Mouse (Mus musculus) hematopoietic stem cell, adult 5-6 weeks (primary cell): ENCODE measurements around the gene Ppp1r18. TPM values are rescaled to one million over a fixed set of nuclear protein-coding genes. Genes with fewer than 3 reads are reported as not detected.
"Not testable (repeated sequence)": the region's sequence is repeated elsewhere in the genome, so short reads cannot be mapped to it uniquely, and the experiment has no call there.

Experiments used
- ATAC-seq, 2 experiments: fragments of 125-278 bp in 1 of 2; replicated peaks in 1 of 2; 2 replicates each; pipeline ENCODE4 v1.8.0; 2016 to 2017; ENCODE audit warnings: inconsistent platforms in 2 of 2, mild to moderate bottlenecking in 2 of 2, moderate number of reproducible peaks in 2 of 2, low read depth in 1 of 2, moderate TSS enrichment in 1 of 2; ENCODE audit not compliant: low FRiP score in 2 of 2, poor library complexity in 2 of 2, severe bottlenecking in 2 of 2, insufficient read depth in 1 of 2, low TSS enrichment in 1 of 2
- total RNA-seq: library from RNA; stranded (forward); fragments of 172-1452, 232-1000 nt; gene quantifications from 2 replicates; pipeline ENCODE4 v1.2.3, GENCODE M21; 2017

The Ppp1r18 gene
- total RNA-seq, 1 experiment from 2014 or later, result 35.9 TPM

DNA sequence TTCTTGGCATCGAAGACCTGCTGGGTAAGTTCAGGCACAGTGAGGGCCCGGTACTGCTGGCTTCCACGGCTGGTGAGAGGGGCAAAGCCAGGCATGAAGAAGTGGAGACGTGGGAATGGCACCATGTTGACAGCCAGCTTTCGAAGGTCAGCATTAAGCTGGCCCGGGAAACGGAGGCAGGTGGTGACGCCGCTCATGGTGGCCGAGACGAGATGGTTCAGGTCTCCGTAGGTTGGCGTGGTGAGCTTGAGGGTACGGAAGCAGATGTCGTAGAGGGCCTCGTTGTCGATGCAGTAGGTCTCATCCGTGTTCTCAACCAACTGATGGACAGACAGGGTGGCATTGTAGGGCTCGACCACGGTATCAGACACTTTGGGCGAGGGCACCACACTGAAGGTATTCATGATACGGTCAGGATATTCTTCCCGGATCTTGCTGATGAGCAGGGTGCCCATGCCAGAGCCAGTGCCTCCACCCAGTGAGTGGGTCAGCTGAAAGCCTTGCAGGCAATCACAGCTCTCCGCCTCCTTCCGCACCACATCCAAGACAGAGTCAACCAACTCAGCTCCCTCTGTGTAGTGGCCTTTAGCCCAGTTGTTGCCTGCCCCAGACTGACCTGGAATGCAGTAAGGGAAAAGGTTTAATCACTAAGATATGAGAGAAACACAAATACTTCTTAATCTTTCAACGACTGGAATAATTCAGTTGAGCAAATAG lies 29.8 kb upstream of the Ppp1r18 start:
- ATAC-seq, result no peak

GRCm38 (mm10) chr17:35836178-35836965 lies 29.0 kb upstream of the Ppp1r18 start:
- ATAC-seq, result peak in 1 of 2 experiments; percentile 18; a peak in 1 of 4 replicates

GRCm38 (mm10) chr17:35836991-35837422 lies 28.4 kb upstream of the Ppp1r18 start:
- ATAC-seq, result 0 out of 4 replicates have a peak, but pooled peaks of 1 of the 2 experiments have one; percentile 10

DNA sequence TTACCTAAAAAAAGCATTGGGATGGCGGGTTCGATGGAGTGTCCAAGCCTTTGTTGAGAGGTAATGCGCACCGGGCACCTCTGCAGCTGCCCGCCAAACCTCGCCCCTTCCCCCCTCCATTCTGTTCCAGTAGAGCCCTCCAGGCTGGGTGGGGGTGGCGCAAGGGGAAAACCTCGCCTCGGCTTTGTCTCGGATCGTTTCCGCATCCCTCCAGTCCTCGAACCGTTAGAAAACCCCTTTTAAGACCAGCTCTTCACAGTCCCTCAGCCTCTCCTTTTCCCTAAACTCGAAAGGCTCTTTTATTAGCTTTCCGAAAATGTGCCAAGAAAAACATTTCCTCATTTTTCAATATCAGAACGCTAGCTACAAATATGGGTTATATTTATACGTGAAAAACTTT lies 27.9 kb upstream of the Ppp1r18 start:
- ATAC-seq, result no peak

DNA sequence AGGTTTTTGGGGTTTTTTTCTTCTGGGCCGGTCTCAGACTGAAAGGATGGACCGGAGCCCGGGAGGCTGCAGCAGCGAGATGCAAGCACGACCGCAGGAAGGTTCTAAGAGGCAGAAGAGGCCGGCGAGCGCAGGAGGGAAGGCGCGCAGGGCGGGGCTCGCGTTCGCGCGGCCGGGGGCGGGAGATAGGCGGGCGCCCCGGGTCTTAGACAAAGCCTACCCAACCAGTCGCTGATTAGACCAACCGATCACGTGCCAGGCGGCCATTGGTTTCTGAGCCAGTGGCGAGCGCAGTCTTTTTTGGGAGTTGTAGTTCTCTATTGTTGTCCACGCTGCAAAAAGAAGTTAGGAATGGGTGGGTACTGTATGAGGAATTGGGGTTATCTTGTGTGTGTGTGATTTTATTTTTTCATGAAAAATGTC lies 27.3 kb upstream of the Ppp1r18 start, which contains the start of gene Tubb5:
Gene Tubb5 (minus strand): TSS at position 185 of the 423 bp plus-strand sequence.
- ATAC-seq, result peak; percentile 24 to 55

DNA sequence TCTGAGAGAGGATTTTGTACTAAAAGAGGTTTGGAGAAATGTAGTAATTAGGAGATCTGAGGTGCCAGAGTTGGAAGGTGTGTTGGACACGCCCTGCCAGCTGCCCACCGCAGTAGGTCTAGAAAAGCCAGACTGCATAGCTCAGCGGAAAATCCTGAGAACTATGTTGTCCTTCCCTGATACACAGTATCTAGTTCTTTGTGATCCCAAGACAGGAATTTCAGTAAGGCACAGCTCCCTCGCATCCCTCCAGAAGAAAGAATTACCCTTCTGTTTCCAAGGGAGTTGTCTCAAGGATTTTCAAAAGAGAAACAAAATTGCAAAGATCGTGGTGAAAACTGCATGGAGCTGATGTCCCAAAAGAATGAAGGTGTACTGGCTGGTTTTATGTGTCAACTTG lies 26.8 kb upstream of the Ppp1r18 start:
- ATAC-seq, result no peak

DNA sequence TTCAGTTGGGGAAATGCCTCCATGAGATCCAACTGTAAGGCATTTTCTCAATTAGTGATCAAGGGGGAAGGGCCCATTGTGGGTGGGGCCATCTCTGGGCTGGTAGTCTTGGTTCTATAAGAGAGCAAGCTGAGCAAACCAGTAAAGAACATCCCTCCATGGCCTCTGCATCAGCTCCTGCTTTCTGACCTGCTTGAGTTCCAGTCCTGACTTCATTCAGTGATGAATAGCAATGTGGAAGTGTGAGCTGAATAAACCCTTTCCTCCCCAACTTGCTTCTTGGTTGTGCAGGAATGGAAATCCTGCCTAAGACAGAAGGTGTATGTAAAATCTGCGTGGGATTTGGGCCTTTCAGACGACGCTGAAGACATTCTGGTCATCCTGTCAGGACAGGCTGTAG lies 26.4 kb upstream of the Ppp1r18 start:
- not testable (repeated sequence) for ATAC-seq

DNA sequence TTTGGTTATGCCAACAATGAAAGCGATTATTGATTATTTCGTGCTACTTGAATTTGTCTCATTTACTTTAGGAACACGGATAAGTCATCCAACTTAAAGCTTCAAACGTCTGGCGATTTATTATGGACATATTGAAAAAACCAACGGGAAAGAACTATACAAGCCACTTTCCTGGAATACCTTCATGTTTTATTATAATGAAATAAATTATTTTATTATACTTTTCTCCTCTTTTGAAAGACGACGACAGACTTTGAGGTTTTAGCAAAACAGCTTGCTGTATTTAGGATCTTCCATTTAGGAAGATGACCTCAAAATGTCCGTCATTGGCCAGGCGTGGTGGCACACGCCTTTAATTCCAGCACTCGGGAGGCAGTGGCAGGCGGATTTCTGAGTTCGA lies 24.8 kb upstream of the Ppp1r18 start:
- ATAC-seq, result no peak

- peak; percentile 87 to 88 for ATAC-seq
Measured at GRCm38 (mm10) chr17:35841076-35841950, 24.1 kb upstream of the Ppp1r18 start, which contains the start of gene Mdc1. Mdc1 (plus strand) TSS chr17:35841515.

DNA sequence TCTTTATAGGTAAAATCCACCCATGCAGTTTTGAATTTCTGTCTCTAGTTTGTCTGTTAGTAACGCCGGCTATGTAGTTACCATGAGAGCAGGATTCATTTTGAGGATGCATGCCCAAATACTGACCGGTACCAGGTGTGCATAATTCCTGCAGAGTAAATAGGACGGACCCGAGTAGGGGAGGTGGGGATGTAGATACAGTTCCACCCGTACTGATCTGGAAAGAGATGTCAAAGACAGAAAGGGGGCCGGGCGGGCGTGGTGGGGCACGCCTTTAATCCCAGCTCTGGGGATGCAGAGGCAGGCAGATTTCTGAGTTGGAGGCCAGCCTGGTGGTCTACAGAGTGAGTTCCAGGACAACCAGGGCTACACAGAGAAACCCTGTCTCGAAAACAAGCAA lies 23.4 kb upstream of the Ppp1r18 start:
- ATAC-seq, result no peak

- no peak for ATAC-seq
Measured at GRCm38 (mm10) chr17:35843514-35843913, 21.9 kb upstream of the Ppp1r18 start.

DNA sequence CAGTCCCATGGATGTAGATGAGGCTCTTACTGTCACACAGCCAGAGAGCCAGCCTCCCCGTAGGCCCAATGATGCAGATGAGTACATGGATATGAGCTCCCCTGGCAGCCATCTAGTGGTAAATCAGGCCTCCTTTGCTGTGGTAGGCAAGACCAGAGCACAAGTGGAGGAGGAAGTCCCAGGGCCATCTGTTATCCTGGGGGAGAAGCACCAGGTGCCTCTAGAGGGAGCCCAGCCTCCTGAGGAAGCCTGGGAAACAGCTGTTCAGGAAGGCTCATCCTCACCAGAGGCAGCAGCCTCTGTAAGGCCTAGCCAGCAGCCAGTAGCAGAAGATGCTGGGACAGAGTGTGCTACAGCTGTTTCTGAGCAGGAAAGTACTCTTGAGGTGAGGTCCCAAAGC lies 17.3 kb upstream of the Ppp1r18 start:
- peak in 1 of 2 experiments; percentile 36; a peak in 2 of 4 replicates for ATAC-seq

GRCm38 (mm10) chr17:35850974-35851373 lies 14.4 kb upstream of the Ppp1r18 start:
- no peak; a peak in 1 of 4 replicates for ATAC-seq

- ATAC-seq, result no peak
Measured at GRCm38 (mm10) chr17:35859371-35859770, 6.0 kb upstream of the Ppp1r18 start.

DNA sequence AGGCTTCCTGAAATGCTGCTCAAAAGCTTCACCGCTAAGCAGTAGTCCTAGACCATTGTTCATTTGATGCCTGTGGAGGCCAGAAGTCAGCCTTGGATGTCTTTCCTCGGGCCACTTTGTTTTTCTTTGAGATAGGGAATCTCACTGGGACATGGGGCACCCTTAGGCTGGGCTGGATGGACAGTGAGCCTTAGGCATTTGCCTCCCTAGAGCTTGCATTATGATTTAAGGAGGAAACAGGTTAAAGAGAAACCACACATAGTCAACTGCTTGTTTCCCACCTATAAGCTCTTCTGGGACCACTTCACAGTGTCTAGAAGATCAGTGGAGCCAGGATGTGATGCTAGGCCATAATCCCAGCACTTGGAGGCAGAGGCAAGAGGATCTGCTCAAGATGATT lies 5.6 kb upstream of the Ppp1r18 start:
- ATAC-seq, result no peak

GRCm38 (mm10) chr17:35860831-35861197 lies 4.6 kb upstream of the Ppp1r18 start:
- no peak for ATAC-seq

GRCm38 (mm10) chr17:35861198-35861857 lies 4.1 kb upstream of the Ppp1r18 start, which contains the start of gene Nrm:
Nrm (plus strand) TSS chr17:35861318.
- peak; percentile 71 to 90 for ATAC-seq
